Mouse (Mus musculus): ENCODE data around the gene Khnyn. TPM values are rescaled to one million over a fixed set of nuclear protein-coding genes. Genes with fewer than 3 reads are reported as not detected.

Khnyn gene
- polyA plus RNA-seq (2015; fragmentation: Nextera tagmentation; extraction: Ambion mirVana) = 5.1 and 6.3 TPM in 2 replicates

- Histone ChIP-seq H3K4me1 (replicated peaks; ENCODE audit: control insufficient read depth, insufficient read depth, low read length) (peaks cover 18% of the 10 kb centered on the region), H3K27ac (ENCODE audit: low read depth, low read length) (peak within 1 kb of the TSS; percentile 97), H3K4me3 (ENCODE audit: low read depth, low read length) (peak within 1 kb of the TSS; percentile 81), H3K9ac (ENCODE audit: low read depth, low read length) (peak within 1 kb of the TSS; percentile 92), H3K9me3 (ENCODE audit: control insufficient read depth) (no peaks in the 10 kb centered on the region), H3K4me2 (replicated peaks; ENCODE audit: low read depth) (peak within 1 kb of the TSS; percentile 86), H3K27me3 (replicated peaks; ENCODE audit: control insufficient read depth, insufficient read depth, low read length) (no peaks in the 10 kb centered on the region), H3K36me3 (ENCODE audit: control insufficient read depth, insufficient read depth) (peaks cover 33% of the 10 kb centered on the region)
- under 1% methylated on average over 28 of the region's 30 CpGs for WGBS
- TF ChIP-seq CTCF (IDR thresholded peaks at IDR 0.05; ENCODE audit: low read depth) = peak; percentile 2; the same call in 1 of the 2 replicates
- ATAC-seq = peak; percentile 79
Observed at GRCm38 (mm10) chr14:55884713-55885113, at the start of gene Khnyn. TSS of gene Khnyn (plus strand) at chr14:55884947.

GRCm38 (mm10) chr14:55838312-55838711, 46.4 kb upstream of the Khnyn start:
- 92% methylated on average over 5 of the region's 5 CpGs for WGBS
- no peak overlapping the region for H3K27ac ChIP-seq (ENCODE audit: low read depth, low read length)
- no peaks in the 10 kb centered on the region for H3K36me3 ChIP-seq (ENCODE audit: control insufficient read depth, insufficient read depth)
- no peak for ATAC-seq
- no peak for TF ChIP-seq CTCF (IDR thresholded peaks at IDR 0.05; ENCODE audit: low read depth)
- no peak overlapping the region for H3K4me2 ChIP-seq (replicated peaks; ENCODE audit: low read depth)
- H3K4me1 ChIP-seq (replicated peaks; ENCODE audit: control insufficient read depth, insufficient read depth, low read length) = no peaks in the 10 kb centered on the region
- no peaks in the 10 kb centered on the region for H3K27me3 ChIP-seq (replicated peaks; ENCODE audit: control insufficient read depth, insufficient read depth, low read length)
- no peak overlapping the region for H3K9ac ChIP-seq (ENCODE audit: low read depth, low read length)
- no peaks in the 10 kb centered on the region for H3K9me3 ChIP-seq (ENCODE audit: control insufficient read depth)
- H3K4me3 ChIP-seq (ENCODE audit: low read depth, low read length) = no peak overlapping the region

GRCm38 (mm10) chr14:55838740-55839139, 46.0 kb upstream of the Khnyn start:
- no peak for ATAC-seq
- Histone ChIP-seq H3K36me3 (ENCODE audit: control insufficient read depth, insufficient read depth) (no peaks in the 10 kb centered on the region), H3K27me3 (replicated peaks; ENCODE audit: control insufficient read depth, insufficient read depth, low read length) (no peaks in the 10 kb centered on the region), H3K27ac (ENCODE audit: low read depth, low read length) (no peak overlapping the region), H3K4me3 (ENCODE audit: low read depth, low read length) (no peak overlapping the region), H3K4me1 (replicated peaks; ENCODE audit: control insufficient read depth, insufficient read depth, low read length) (no peaks in the 10 kb centered on the region), H3K9ac (ENCODE audit: low read depth, low read length) (no peak overlapping the region), H3K9me3 (ENCODE audit: control insufficient read depth) (no peaks in the 10 kb centered on the region), H3K4me2 (replicated peaks; ENCODE audit: low read depth) (no peak overlapping the region)
- 87% methylated on average over 4 of the region's 4 CpGs for WGBS
- peak; percentile 58 for TF ChIP-seq CTCF (IDR thresholded peaks at IDR 0.05; ENCODE audit: low read depth)

GRCm38 (mm10) chr14:55840853-55841366, 43.8 kb upstream of the Khnyn start:
- WGBS = 53% methylated on average over 4 of the region's 4 CpGs
- no peak for ATAC-seq
- H3K4me1 ChIP-seq (replicated peaks; ENCODE audit: control insufficient read depth, insufficient read depth, low read length) = no peaks in the 10 kb centered on the region
- no peak for TF ChIP-seq CTCF (IDR thresholded peaks at IDR 0.05; ENCODE audit: low read depth)
- H3K9ac ChIP-seq (ENCODE audit: low read depth, low read length) = no peak overlapping the region
- H3K36me3 ChIP-seq (ENCODE audit: control insufficient read depth, insufficient read depth) = no peaks in the 10 kb centered on the region
- no peaks in the 10 kb centered on the region for H3K9me3 ChIP-seq (ENCODE audit: control insufficient read depth)
- H3K27ac ChIP-seq (ENCODE audit: low read depth, low read length) = no peak overlapping the region
- H3K27me3 ChIP-seq (replicated peaks; ENCODE audit: control insufficient read depth, insufficient read depth, low read length) = no peaks in the 10 kb centered on the region
- no peak overlapping the region for H3K4me2 ChIP-seq (replicated peaks; ENCODE audit: low read depth)
- no peak overlapping the region for H3K4me3 ChIP-seq (ENCODE audit: low read depth, low read length)

GRCm38 (mm10) chr14:55842794-55843193, 42.0 kb upstream of the Khnyn start:
- Histone ChIP-seq H3K9ac (ENCODE audit: low read depth, low read length) (no peak overlapping the region), H3K36me3 (ENCODE audit: control insufficient read depth, insufficient read depth) (no peaks in the 10 kb centered on the region), H3K4me2 (replicated peaks; ENCODE audit: low read depth) (no peak overlapping the region), H3K4me1 (replicated peaks; ENCODE audit: control insufficient read depth, insufficient read depth, low read length) (no peaks in the 10 kb centered on the region), H3K27me3 (replicated peaks; ENCODE audit: control insufficient read depth, insufficient read depth, low read length) (no peaks in the 10 kb centered on the region), H3K4me3 (ENCODE audit: low read depth, low read length) (no peak overlapping the region), H3K27ac (ENCODE audit: low read depth, low read length) (no peak overlapping the region), H3K9me3 (ENCODE audit: control insufficient read depth) (no peaks in the 10 kb centered on the region)
- TF ChIP-seq CTCF (IDR thresholded peaks at IDR 0.05; ENCODE audit: low read depth) = peak; percentile 52
- ATAC-seq = no peak
- 74% methylated on average over 4 of the region's 4 CpGs for WGBS

- whole genome bisulfite sequencing = 63% methylated on average over 9 of the region's 9 CpGs
- Histone ChIP-seq H3K4me2 (replicated peaks; ENCODE audit: low read depth) (no peak overlapping the region), H3K9ac (ENCODE audit: low read depth, low read length) (no peak overlapping the region), H3K27ac (ENCODE audit: low read depth, low read length) (no peak overlapping the region), H3K27me3 (replicated peaks; ENCODE audit: control insufficient read depth, insufficient read depth, low read length) (no peaks in the 10 kb centered on the region), H3K9me3 (ENCODE audit: control insufficient read depth) (no peaks in the 10 kb centered on the region), H3K4me3 (ENCODE audit: low read depth, low read length) (no peak overlapping the region), H3K4me1 (replicated peaks; ENCODE audit: control insufficient read depth, insufficient read depth, low read length) (no peaks in the 10 kb centered on the region), H3K36me3 (ENCODE audit: control insufficient read depth, insufficient read depth) (no peaks in the 10 kb centered on the region)
- TF ChIP-seq CTCF (IDR thresholded peaks at IDR 0.05; ENCODE audit: low read depth) = no peak
- ATAC-seq = no peak
Observed at GRCm38 (mm10) chr14:55845506-55846294, 39.0 kb upstream of the Khnyn start.

All from intestine, postnatal 0 days (tissue).